Mouse (Mus musculus) heart, embryonic 10.5 days (tissue): ENCODE measurements around the gene Erp29. TPM values are rescaled to one million over a fixed set of nuclear protein-coding genes. Genes with fewer than 3 reads are reported as not detected.

ENCODE experiments used
- DNase-seq: peaks from one replicate; pipeline ENCODE4 v3.0.0-alpha.2; 2017; ENCODE audit warnings: low spot score
- H3K27ac ChIP-seq: fragments of 300-500 bp; sonication (generic); 2 replicates; pipeline ENCODE4 v1.5.1; 2016; ENCODE audit warnings: mild to moderate bottlenecking
- H3K27me3 ChIP-seq: fragments of 300-500 bp; sonication (generic); 2 replicates; pipeline ENCODE4 v1.6.1; 2016; ENCODE audit warnings: mild to moderate bottlenecking; ENCODE audit not compliant: poor library complexity, insufficient read depth, severe bottlenecking
- H3K36me3 ChIP-seq: fragments of 300-500 bp; sonication (generic); 2 replicates; pipeline ENCODE4 v1.6.1; 2016; ENCODE audit warnings: mild to moderate bottlenecking, moderate library complexity
- H3K4me1 ChIP-seq: fragments of 300-500 bp; sonication (generic); 2 replicates; pipeline ENCODE4 v1.6.1; 2016; ENCODE audit warnings: mild to moderate bottlenecking
- H3K4me3 ChIP-seq: fragments of 300-500 bp; sonication (generic); 2 replicates; pipeline ENCODE4 v1.5.1; 2016; ENCODE audit warnings: mild to moderate bottlenecking, moderate library complexity
- H3K9me3 ChIP-seq: fragments of 300-500 bp; sonication (generic); 2 replicates; pipeline ENCODE4 v1.6.1; 2016; ENCODE audit warnings: mild to moderate bottlenecking, moderate library complexity
- WGBS: fragments of 180-500 bp; shearing (Covaris S2); methylation state at CpG from one replicate; pipeline ENCODE4 v1.1.7; 2016; 5-methylcytosine and 5-hydroxymethylcytosine counted together
- polyA plus RNA-seq: library from polyadenylated mRNA; unstranded; fragments of >200 nt; fragmentation: Nextera tagmentation; extraction: Ambion mirVana; gene quantifications from 2 replicates; pipeline ENCODE4 v1.2.1, GENCODE M21; 2016

Erp29 gene
- polyA plus RNA-seq, 1 experiment from 2014 or later: 153 TPM

DNA sequence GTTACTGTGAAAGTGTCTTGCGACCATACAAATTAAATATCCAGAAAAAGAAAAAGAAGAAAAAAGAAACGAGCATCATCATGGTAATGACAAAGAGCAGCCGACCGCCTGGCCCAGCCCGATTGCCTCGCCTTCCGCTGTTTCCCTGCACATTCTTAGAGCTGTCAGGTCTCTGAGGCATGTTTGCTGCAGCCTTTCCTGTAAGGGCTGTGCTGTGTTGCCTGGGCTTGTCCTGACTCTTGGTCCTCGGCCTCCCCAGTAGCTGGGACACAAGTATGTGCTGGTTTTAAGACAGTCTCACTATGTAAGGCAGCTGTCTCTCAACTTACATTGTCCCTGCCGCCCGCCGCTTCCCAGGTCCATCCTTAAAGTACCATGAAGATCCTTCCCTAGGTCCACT is 13.6 kb downstream of the Erp29 start:
- Histone ChIP-seq H3K4me1 (no peaks in the 10 kb centered on the region), H3K27ac (no peak overlapping the region), H3K27me3 (no peaks in the 10 kb centered on the region), H3K36me3 (peaks cover 89% of the 10 kb centered on the region), H3K4me3 (no peak overlapping the region), H3K9me3 (no peaks in the 10 kb centered on the region)
- no peak for DNase-seq
- WGBS: 94% methylated on average over 11 of the region's 11 CpGs

DNA sequence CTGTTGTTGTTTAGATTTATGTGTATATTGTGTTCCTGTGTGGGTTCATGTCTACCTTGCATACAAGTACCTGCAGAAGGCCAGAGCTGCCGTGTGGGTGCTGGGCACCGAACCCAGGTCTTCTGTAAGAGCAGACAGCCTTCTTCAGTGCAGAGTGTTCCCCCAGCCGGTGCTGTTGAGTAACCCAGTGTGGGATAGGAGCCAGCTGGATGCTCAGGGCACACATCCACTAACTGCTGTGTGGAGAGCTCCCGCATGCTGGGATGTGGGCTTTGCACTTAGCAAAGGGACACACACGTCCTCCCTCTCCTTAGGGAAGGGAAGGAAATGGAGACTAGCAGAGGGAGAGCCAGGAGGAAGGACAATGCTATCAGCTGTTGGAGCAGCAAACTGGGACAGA is 14.2 kb downstream of the Erp29 start:
- Histone ChIP-seq H3K9me3 (no peaks in the 10 kb centered on the region), H3K4me3 (no peak overlapping the region), H3K27me3 (no peaks in the 10 kb centered on the region), H3K27ac (no peak overlapping the region), H3K36me3 (peaks cover 89% of the 10 kb centered on the region), H3K4me1 (no peaks in the 10 kb centered on the region)
- no peak for DNase-seq
- 88% methylated on average over 5 of the region's 5 CpGs for WGBS

DNA sequence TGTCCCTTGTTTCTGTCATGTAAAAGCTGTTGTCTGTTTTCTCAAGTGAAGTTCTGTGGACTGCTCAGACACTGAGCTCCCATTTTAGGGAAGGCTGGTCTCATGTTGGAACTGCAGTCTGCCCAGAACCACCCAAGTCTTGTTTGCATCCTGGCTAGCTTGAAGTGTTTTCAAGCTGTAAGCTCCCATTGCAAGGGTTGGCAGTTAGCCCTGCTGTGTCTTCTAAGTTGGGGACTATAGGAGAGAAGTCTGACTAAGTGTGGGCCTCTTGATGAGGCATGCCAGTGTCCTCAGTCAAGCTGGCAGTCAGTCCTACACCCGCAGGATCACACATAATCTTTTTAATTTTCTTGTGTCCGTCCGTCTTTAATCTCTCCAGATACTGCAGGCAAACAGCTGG is 23.4 kb downstream of the Erp29 start:
- no peaks in the 10 kb centered on the region for H3K9me3 ChIP-seq
- WGBS: 89% methylated on average over 3 of the region's 3 CpGs
- H3K36me3 ChIP-seq: peaks cover 99% of the 10 kb centered on the region
- DNase-seq: no peak
- H3K4me3 ChIP-seq: no peak overlapping the region
- H3K27ac ChIP-seq: no peak overlapping the region
- no peaks in the 10 kb centered on the region for H3K27me3 ChIP-seq
- H3K4me1 ChIP-seq: no peaks in the 10 kb centered on the region

DNA sequence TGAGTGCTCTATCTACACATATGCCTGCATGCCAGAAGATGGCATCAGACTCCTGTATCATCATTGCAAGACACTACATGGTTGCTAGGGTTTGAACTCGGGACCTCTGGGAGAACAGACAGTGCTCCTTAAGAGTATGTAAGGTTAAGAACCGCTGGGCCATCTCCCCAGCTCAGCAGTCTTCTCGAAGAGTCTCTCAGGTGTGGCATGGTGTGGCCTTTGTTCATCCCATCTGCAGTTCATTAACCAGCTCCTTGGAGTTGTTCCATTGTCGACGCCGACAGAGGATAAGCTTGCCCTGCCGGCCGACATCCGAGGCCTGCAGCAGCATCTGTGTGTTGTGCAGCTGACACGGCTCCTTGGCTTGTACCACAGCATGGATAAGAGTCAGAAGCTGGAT is 29.0 kb downstream of the Erp29 start:
- Histone ChIP-seq H3K36me3 (peaks cover 98% of the 10 kb centered on the region), H3K4me3 (no peak overlapping the region), H3K4me1 (no peaks in the 10 kb centered on the region), H3K27ac (no peak overlapping the region), H3K27me3 (no peaks in the 10 kb centered on the region), H3K9me3 (no peaks in the 10 kb centered on the region)
- 89% methylated on average over 10 of the region's 10 CpGs for WGBS
- no peak for DNase-seq

DNA sequence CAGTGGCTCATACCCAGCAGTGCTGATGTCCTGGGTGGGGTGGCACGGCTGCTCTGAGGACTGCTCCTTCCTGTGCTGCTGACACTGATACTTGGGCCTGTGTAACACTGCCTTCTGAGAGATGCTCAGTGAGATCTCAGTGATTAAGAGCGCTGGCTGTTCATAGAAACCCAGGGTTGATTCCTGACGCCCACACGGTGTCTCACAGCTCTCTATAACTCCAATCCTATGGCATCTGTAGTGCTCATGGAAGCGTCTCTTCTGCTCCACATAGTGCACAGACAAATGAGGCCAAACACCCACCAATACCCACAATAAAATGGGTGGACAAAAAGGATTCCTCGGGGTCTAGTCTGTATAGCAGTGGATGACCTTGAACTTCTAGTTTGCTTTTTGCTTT is 29.5 kb downstream of the Erp29 start:
- Histone ChIP-seq H3K9me3 (no peaks in the 10 kb centered on the region), H3K4me1 (no peaks in the 10 kb centered on the region), H3K36me3 (peaks cover 98% of the 10 kb centered on the region), H3K27me3 (no peaks in the 10 kb centered on the region), H3K4me3 (no peak overlapping the region), H3K27ac (no peak overlapping the region)
- 92% methylated on average over 6 of the region's 6 CpGs for WGBS
- no peak for DNase-seq

DNA sequence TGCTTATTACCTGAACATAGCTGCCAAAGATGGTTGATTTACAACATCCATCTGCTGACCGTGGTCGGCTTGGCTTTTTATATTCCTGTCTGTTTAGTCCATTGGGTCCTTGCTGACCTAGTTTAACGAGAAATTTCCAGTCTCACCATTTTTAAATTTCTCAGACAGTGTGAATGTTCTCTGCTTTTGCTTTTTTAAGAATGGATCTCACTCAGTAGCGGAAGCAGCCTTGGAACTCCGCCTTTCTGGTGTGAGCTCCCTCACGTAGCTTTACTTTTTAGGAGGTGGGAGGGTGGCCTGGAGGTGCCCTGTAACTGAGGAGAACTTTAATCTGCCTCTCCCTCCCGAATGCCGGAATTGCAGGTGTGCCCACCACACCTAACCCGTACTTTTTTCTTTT is 31.6 kb downstream of the Erp29 start:
- Histone ChIP-seq H3K9me3 (no peaks in the 10 kb centered on the region), H3K4me1 (no peaks in the 10 kb centered on the region), H3K36me3 (peaks cover 98% of the 10 kb centered on the region), H3K27ac (no peak overlapping the region), H3K27me3 (no peaks in the 10 kb centered on the region), H3K4me3 (no peak overlapping the region)
- DNase-seq: no peak
- 91% methylated on average over 9 of the region's 9 CpGs for WGBS

DNA sequence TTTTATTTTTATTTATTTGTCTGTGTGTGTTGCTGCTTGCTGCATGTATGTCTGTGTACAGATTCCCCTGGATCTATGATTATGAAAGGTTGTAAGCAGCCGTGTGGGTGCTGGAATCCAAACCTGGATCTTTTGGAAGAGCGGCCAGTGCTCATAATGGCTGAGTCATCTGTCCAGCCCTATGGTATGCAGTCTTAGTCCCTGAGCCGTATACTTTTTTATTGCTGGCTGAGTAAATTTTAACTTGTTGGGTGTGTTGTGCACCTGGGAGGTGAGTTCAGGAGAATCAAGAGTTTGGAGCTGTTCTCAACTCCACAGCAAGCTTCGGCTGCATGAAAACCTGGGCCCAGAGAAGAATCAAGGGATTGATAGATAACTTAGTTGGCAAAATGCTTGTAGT is 41.3 kb downstream of the Erp29 start:
- no peaks in the 10 kb centered on the region for H3K4me1 ChIP-seq
- H3K9me3 ChIP-seq: no peaks in the 10 kb centered on the region
- no peak overlapping the region for H3K4me3 ChIP-seq
- peaks cover 96% of the 10 kb centered on the region for H3K36me3 ChIP-seq
- H3K27me3 ChIP-seq: no peaks in the 10 kb centered on the region
- 93% methylated on average over 4 of the region's 4 CpGs for WGBS
- no peak for DNase-seq
- no peak overlapping the region for H3K27ac ChIP-seq

DNA sequence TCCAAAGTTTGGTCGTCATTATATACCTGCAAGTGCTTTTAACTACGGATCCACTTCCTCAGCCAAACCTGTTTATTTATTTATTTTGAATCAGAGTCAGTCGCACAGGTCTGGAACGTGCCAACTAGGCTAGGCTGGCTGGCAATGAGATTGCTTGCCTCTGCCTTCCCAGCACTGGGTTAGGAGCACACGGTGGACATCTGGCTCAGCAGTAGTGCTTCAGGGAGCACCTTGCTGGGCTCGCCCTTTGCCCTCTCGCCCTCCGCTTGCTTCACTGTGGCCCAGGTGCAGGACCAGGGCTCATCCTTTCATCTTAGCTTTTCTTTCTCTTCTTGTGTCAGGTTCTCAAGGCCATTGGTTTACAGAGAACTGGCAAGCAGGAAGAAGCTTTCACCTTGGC is 44.5 kb downstream of the Erp29 start:
- H3K4me1 ChIP-seq: 0 out of 2 replicates have a peak, but pooled peaks cover 9% of the 10 kb centered on the region
- WGBS: 92% methylated on average over 8 of the region's 8 CpGs
- no peak overlapping the region for H3K4me3 ChIP-seq
- no peaks in the 10 kb centered on the region for H3K27me3 ChIP-seq
- no peaks in the 10 kb centered on the region for H3K9me3 ChIP-seq
- DNase-seq: no peak
- H3K36me3 ChIP-seq: peaks cover 82% of the 10 kb centered on the region
- H3K27ac ChIP-seq: no peak overlapping the region

DNA sequence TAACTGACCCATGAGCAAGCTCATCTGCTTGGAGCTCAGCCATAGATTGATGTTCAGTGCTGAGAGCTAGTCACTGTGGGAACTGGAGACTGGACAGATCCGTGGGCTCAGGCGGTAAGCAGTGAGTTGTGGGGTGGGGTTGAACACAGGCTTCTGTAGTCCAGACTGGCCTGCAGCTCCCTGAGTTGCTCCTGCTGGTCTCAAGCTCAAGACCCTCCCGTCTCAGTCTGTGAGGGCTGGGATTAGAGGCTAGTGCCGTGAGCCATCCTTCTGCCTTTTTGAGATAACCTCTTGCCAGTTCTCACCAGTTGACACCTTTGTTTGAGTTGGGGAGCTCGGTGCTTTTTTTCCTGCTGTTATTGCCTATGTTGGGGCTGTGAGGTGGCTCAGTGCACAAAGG is 51.5 kb downstream of the Erp29 start:
- Histone ChIP-seq H3K4me3 (no peak overlapping the region), H3K9me3 (no peaks in the 10 kb centered on the region), H3K27ac (no peak overlapping the region), H3K4me1 (peaks cover 31% of the 10 kb centered on the region), H3K27me3 (no peaks in the 10 kb centered on the region), H3K36me3 (peaks cover 37% of the 10 kb centered on the region)
- DNase-seq: peak; percentile 75
- 74% methylated on average over 5 of the region's 5 CpGs for WGBS

DNA sequence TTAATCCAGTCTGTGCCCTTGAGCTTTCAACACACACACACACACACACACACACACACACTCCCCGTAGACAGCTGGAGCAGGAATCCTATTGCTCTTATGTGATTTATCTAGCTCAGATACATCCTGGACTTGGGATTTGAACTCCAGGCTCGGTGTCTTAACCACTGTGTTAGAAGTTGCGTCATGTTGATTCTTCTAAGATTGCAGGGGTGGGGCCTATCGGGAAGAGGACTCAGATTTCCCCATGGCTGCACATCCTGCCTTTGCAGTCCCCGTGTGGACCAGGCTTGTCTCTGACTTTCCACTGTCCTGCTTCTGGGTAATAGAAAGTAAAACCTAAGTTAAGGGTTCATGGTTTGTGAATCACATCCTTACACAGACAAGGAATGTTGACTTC is 52.2 kb downstream of the Erp29 start:
- Histone ChIP-seq H3K27ac (no peak overlapping the region), H3K27me3 (no peaks in the 10 kb centered on the region), H3K4me1 (peaks cover 31% of the 10 kb centered on the region), H3K36me3 (peaks cover 31% of the 10 kb centered on the region), H3K4me3 (no peak overlapping the region), H3K9me3 (no peaks in the 10 kb centered on the region)
- 64% methylated on average over 5 of the region's 5 CpGs for WGBS
- no peak for DNase-seq

DNA sequence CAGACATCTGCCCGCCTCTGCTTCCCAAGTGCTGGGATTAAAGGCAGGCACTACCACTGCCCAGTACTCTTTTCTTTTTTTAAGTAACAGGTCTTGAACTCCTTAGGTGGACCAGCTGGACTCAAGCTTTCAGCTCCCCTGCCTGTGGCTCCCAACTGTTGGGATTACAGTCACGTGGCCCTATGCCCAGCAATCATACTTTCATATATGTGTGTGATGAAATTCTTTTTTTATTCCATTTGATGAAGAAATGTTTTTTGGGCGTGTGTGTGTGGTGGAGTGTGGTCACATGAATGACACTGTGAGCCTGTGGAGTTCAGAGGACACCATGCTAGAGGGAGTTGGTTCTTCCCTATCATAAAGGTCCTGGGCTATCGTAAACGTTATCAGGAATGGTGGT is 52.8 kb downstream of the Erp29 start:
- Histone ChIP-seq H3K4me3 (peak overlapping the region; percentile 98), H3K36me3 (peaks cover 27% of the 10 kb centered on the region), H3K4me1 (peaks cover 31% of the 10 kb centered on the region), H3K27me3 (no peaks in the 10 kb centered on the region), H3K9me3 (no peaks in the 10 kb centered on the region), H3K27ac (no peak overlapping the region)
- WGBS: 85% methylated on average over 5 of the region's 5 CpGs
- DNase-seq: no peak

DNA sequence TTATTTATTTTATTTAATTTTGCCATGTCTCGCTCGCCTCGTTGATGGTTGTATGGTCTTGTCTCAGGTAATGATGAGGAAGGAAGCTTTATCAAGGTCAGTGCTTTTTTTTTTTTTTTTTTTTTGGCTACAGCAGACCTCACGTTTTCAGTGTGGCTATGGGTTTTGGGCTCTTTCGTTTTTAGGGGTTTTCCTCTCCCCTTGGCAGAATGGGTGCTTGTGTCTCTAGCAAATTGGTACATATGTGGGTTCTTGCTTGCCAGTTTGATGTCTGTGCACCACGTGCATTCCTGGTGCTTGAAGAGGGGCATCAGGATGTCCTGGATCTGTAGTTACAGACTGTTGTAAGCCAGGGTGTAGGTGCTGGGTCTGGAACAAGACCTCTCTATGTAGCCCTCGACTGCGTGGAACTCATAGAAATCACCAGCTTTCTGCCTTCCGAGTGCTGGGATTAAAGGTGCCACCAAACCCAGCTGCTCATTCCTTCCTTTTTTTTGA is 53.3 kb downstream of the Erp29 start:
- Histone ChIP-seq H3K27me3 (no peaks in the 10 kb centered on the region), H3K4me1 (peaks cover 31% of the 10 kb centered on the region), H3K36me3 (peaks cover 26% of the 10 kb centered on the region), H3K27ac (no peak overlapping the region), H3K4me3 (peak overlapping the region; percentile 98), H3K9me3 (no peaks in the 10 kb centered on the region)
- no peak for DNase-seq
- 45% methylated on average over 9 of the region's 9 CpGs for WGBS

DNA sequence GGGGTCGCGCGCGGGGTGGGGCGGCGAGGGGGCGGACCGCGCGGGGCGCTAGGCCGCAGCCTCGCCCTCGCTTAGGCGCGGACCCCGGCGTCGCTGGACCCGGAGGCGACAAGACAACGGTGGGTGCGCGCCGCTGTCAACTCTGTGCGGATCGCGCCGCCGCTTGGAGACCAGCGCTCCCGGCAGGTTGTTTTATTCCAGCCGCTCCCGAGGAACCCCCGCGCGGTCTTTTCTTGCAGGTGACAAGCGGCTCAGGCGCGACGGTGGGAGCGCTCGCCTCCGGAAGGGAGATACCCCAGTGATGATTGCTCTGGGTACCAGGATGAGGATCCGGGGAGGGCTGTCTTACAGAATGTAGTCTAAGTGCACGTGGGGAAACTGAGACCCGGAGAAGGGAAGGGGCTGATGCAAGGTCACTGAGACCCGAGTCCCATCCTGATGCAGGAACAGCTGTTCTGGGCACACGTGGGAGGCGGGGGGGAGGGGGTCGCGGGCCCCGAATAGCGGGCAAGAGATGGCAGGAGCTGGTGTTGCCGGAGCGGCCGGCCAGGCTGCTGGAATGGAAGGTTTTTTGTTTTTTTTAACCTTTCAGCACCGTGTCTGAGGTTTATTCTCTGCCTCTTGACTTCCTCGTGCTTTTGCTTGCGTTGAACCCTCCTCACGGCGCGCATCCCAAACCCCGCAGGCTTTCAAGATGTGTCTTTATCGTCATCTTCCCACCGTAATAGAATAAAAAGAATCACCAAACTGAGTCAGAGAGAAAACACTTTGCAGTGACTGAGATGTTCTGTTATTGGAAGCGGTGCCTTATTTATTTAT is 54.0 kb downstream of the Erp29 start:
- peak overlapping the region; percentile 93 for H3K27ac ChIP-seq
- H3K36me3 ChIP-seq: peaks cover 23% of the 10 kb centered on the region
- peak; percentile 79 for DNase-seq
- peaks cover 27% of the 10 kb centered on the region for H3K4me1 ChIP-seq
- peak overlapping the region; percentile 98 for H3K4me3 ChIP-seq
- WGBS: under 1% methylated on average over 67 of the region's 67 CpGs
- no peaks in the 10 kb centered on the region for H3K9me3 ChIP-seq
- no peaks in the 10 kb centered on the region for H3K27me3 ChIP-seq
